Mouse (Mus musculus): Measurements from ENCODE around the gene Ranbp10. TPM values are rescaled to one million over a fixed set of nuclear protein-coding genes. Genes with fewer than 3 reads are reported as not detected.

Ranbp10 gene
- total and polyA plus RNA-seq, 3 experiments = 18.0 to 20.0 (median 18.5) TPM

- H3K27ac ChIP-seq = no peak overlapping the region
- 72% methylated on average over 4 of the region's 4 CpGs for WGBS
- DNase-seq = no peak
These were observed 83.8 kb downstream of the Ranbp10 start for GRCm38 (mm10) chr8:105743301-105743700.

GRCm38 (mm10) chr8:105739216-105739615 is 87.9 kb downstream of the Ranbp10 start:
- H3K4me1 ChIP-seq (ENCODE audit: control insufficient read depth, insufficient read depth, low read length) = no peaks in the 10 kb centered on the region
- 0 out of 2 replicates have a peak, but pooled peaks cover 1% of the 10 kb centered on the region for H3K79me2 ChIP-seq (replicated peaks; ENCODE audit: control insufficient read depth, insufficient read depth, low read length)
- H3K27ac ChIP-seq = no peak overlapping the region
- intact Hi-C loops (cut with DNase I) = no loop called here
- no peak for TF ChIP-seq POLR2A (IDR thresholded peaks at IDR 0.05; ENCODE audit: insufficient read depth, low read depth, low read length)
- no peak for TF ChIP-seq EP300 (IDR thresholded peaks at IDR 0.05; ENCODE audit: insufficient read depth, low read depth, low read length)
- no peak for TF ChIP-seq CTCF (IDR thresholded peaks at IDR 0.05)
- DNase-seq = no peak
- H3K27me3 ChIP-seq (ENCODE audit: control insufficient read depth, insufficient read depth, low read length) = no peaks in the 10 kb centered on the region
- H3K4me3 ChIP-seq = no peak overlapping the region
- WGBS = 93% methylated on average over 5 of the region's 5 CpGs
- no peak overlapping the region for H3K9ac ChIP-seq (ENCODE audit: low read depth, low read length)
- H3K36me3 ChIP-seq (ENCODE audit: control insufficient read depth, insufficient read depth, low read length) = no peaks in the 10 kb centered on the region

More at GRCm38 (mm10) chr8:105743301-105743700, 83.8 kb downstream of the Ranbp10 start:
- Histone ChIP-seq H3K9ac (ENCODE audit: low read depth, low read length) (no peak overlapping the region), H3K27me3 (ENCODE audit: control insufficient read depth, insufficient read depth, low read length) (no peaks in the 10 kb centered on the region), H3K79me2 (replicated peaks; ENCODE audit: control insufficient read depth, insufficient read depth, low read length) (0 out of 2 replicates have a peak, but pooled peaks cover 1% of the 10 kb centered on the region), H3K4me1 (ENCODE audit: control insufficient read depth, insufficient read depth, low read length) (0 out of 2 replicates have a peak, but pooled peaks cover 1% of the 10 kb centered on the region), H3K36me3 (ENCODE audit: control insufficient read depth, insufficient read depth, low read length) (no peaks in the 10 kb centered on the region), H3K4me3 (no peak overlapping the region)
- TF ChIP-seq CTCF (IDR thresholded peaks at IDR 0.05) (no peak), POLR2A (IDR thresholded peaks at IDR 0.05; ENCODE audit: insufficient read depth, low read depth, low read length) (no peak), EP300 (IDR thresholded peaks at IDR 0.05; ENCODE audit: insufficient read depth, low read depth, low read length) (no peak)
- intact Hi-C loops (cut with DNase I) = no loop called here

- 91% methylated on average over 5 of the region's 5 CpGs for WGBS
- 0 out of 2 replicates have a peak, but pooled peaks cover 1% of the 10 kb centered on the region for H3K4me1 ChIP-seq (ENCODE audit: control insufficient read depth, insufficient read depth, low read length)
- no peak overlapping the region for H3K4me3 ChIP-seq
- no peaks in the 10 kb centered on the region for H3K79me2 ChIP-seq (replicated peaks; ENCODE audit: control insufficient read depth, insufficient read depth, low read length)
- no peak overlapping the region for H3K9ac ChIP-seq (ENCODE audit: low read depth, low read length)
- H3K27ac ChIP-seq = no peak overlapping the region
- no peaks in the 10 kb centered on the region for H3K36me3 ChIP-seq (ENCODE audit: control insufficient read depth, insufficient read depth, low read length)
- no peak for TF ChIP-seq EP300 (IDR thresholded peaks at IDR 0.05; ENCODE audit: insufficient read depth, low read depth, low read length)
- TF ChIP-seq CTCF (IDR thresholded peaks at IDR 0.05) = no peak
- no peak for TF ChIP-seq POLR2A (IDR thresholded peaks at IDR 0.05; ENCODE audit: insufficient read depth, low read depth, low read length)
- H3K27me3 ChIP-seq (ENCODE audit: control insufficient read depth, insufficient read depth, low read length) = no peaks in the 10 kb centered on the region
- intact Hi-C loops (cut with DNase I) = no loop called here
- DNase-seq = no peak
These were observed 95.0 kb downstream of the Ranbp10 start for GRCm38 (mm10) chr8:105732186-105732585.

GRCm38 (mm10) chr8:105727397-105728124 is 99.6 kb downstream of the Ranbp10 start:
- Histone ChIP-seq H3K79me2 (replicated peaks; ENCODE audit: control insufficient read depth, insufficient read depth, low read length) (no peaks in the 10 kb centered on the region), H3K9ac (ENCODE audit: low read depth, low read length) (peak overlapping the region; percentile 3), H3K27me3 (ENCODE audit: control insufficient read depth, insufficient read depth, low read length) (no peaks in the 10 kb centered on the region), H3K27ac (peak overlapping the region; percentile 86), H3K4me1 (ENCODE audit: control insufficient read depth, insufficient read depth, low read length) (peaks cover 6% of the 10 kb centered on the region), H3K4me3 (peak overlapping the region; percentile 48), H3K36me3 (ENCODE audit: control insufficient read depth, insufficient read depth, low read length) (no peaks in the 10 kb centered on the region; the same call in 1 of the 2 replicates)
- peak; percentile 60 to 80 for DNase-seq
- no peak for TF ChIP-seq CTCF (IDR thresholded peaks at IDR 0.05)
- TF ChIP-seq EP300 (IDR thresholded peaks at IDR 0.05; ENCODE audit: insufficient read depth, low read depth, low read length) = peak; percentile 97
- TF ChIP-seq POLR2A (IDR thresholded peaks at IDR 0.05; ENCODE audit: insufficient read depth, low read depth, low read length) = peak; percentile 72
- intact Hi-C loops (cut with DNase I) = no loop called here
- 51% methylated on average over 18 of the region's 18 CpGs for WGBS

GRCm38 (mm10) chr8:105725726-105726125 is 101.4 kb downstream of the Ranbp10 start:
- H3K27ac ChIP-seq = no peak overlapping the region
- H3K4me1 ChIP-seq (ENCODE audit: control insufficient read depth, insufficient read depth, low read length) = peaks cover 6% of the 10 kb centered on the region
- H3K9ac ChIP-seq (ENCODE audit: low read depth, low read length) = no peak overlapping the region
- no peak overlapping the region for H3K4me3 ChIP-seq
- no peak for TF ChIP-seq EP300 (IDR thresholded peaks at IDR 0.05; ENCODE audit: insufficient read depth, low read depth, low read length)
- TF ChIP-seq POLR2A (IDR thresholded peaks at IDR 0.05; ENCODE audit: insufficient read depth, low read depth, low read length) = no peak
- no peak for TF ChIP-seq CTCF (IDR thresholded peaks at IDR 0.05)
- H3K79me2 ChIP-seq (replicated peaks; ENCODE audit: control insufficient read depth, insufficient read depth, low read length) = no peaks in the 10 kb centered on the region
- DNase-seq = no peak
- WGBS = 92% methylated on average over 5 of the region's 5 CpGs
- H3K27me3 ChIP-seq (ENCODE audit: control insufficient read depth, insufficient read depth, low read length) = no peaks in the 10 kb centered on the region
- H3K36me3 ChIP-seq (ENCODE audit: control insufficient read depth, insufficient read depth, low read length) = no peaks in the 10 kb centered on the region; the same call in 1 of the 2 replicates
- intact Hi-C loops (cut with DNase I) = no loop called here

GRCm38 (mm10) chr8:105722861-105723260 is 104.3 kb downstream of the Ranbp10 start:
- TF ChIP-seq EP300 (IDR thresholded peaks at IDR 0.05; ENCODE audit: insufficient read depth, low read depth, low read length) (no peak), CTCF (IDR thresholded peaks at IDR 0.05) (no peak), POLR2A (IDR thresholded peaks at IDR 0.05; ENCODE audit: insufficient read depth, low read depth, low read length) (no peak)
- WGBS = 87% methylated on average over 9 of the region's 9 CpGs
- Histone ChIP-seq H3K27me3 (ENCODE audit: control insufficient read depth, insufficient read depth, low read length) (no peaks in the 10 kb centered on the region), H3K9ac (ENCODE audit: low read depth, low read length) (no peak overlapping the region), H3K79me2 (replicated peaks; ENCODE audit: control insufficient read depth, insufficient read depth, low read length) (no peaks in the 10 kb centered on the region), H3K4me1 (ENCODE audit: control insufficient read depth, insufficient read depth, low read length) (peaks cover 5% of the 10 kb centered on the region), H3K36me3 (ENCODE audit: control insufficient read depth, insufficient read depth, low read length) (no peaks in the 10 kb centered on the region; the same call in 1 of the 2 replicates), H3K4me3 (no peak overlapping the region), H3K27ac (no peak overlapping the region)
- intact Hi-C loops (cut with DNase I) = loop anchor here (2.0 kb wide), 1 partner anchor 18 kb away; no protein-coding TSS in a partner anchor
- no peak for DNase-seq
